8 mouse cellular contexts compared by ENCODE assay signal in genomic region chr7:130260905-130261683, GRCm38 (mm10).
A peak's percentile ranks its signal among the peaks of the same experiment; 100 is the strongest.
DNase-seq lines count a peak whose midpoint lies in the region; ATAC-seq and TF ChIP-seq lines count a peak whose summit lies in the region.
"Had no signal": no experiment of that assay in that cellular context is flagged by ENCODE, and none has a peak within 500 bp of the region (broad histone marks: within the 10 kb centered on the region; RNA-seq: fewer than 3 reads in every experiment).

No protein-coding gene starts in this region.

- H3K4me1 ChIP-seq in kidney, postnatal 0 days (replicated peaks; ENCODE audit: insufficient read depth, low read length), result peaks cover 29% of the 10 kb centered on the region
- H3K4me1 ChIP-seq in forebrain, embryonic 10.5 days, result peaks cover 95% of the 10 kb centered on the region
- H3K4me1 ChIP-seq in hindbrain, embryonic 15.5 days (replicated peaks), result peaks cover 75% of the 10 kb centered on the region
- H3K4me1 ChIP-seq in neural tube, embryonic 12.5 days, result peaks cover 66% of the 10 kb centered on the region

- WGBS in kidney, postnatal 0 days, result 52% methylated on average over 20 of the region's 20 CpGs
- WGBS in forebrain, embryonic 10.5 days, result 80% methylated on average over 20 of the region's 20 CpGs
- WGBS in hindbrain, embryonic 15.5 days, result 56% methylated on average over 20 of the region's 20 CpGs
- 59% methylated on average over 20 of the region's 20 CpGs for WGBS in neural tube, embryonic 12.5 days

- ATAC-seq in kidney, postnatal 0 days (replicated peaks; ENCODE audit: low FRiP score, low read depth), result no peak
- ATAC-seq in hindbrain, embryonic 15.5 days (ENCODE audit: low FRiP score, low read depth), result no peak
- no peak for ATAC-seq in neural tube, embryonic 12.5 days (ENCODE audit: low FRiP score, low read depth)

- H3K27ac ChIP-seq in kidney, postnatal 0 days, result no peak overlapping the region; the same call in 1 of the 2 replicates
- peak overlapping the region; percentile 36; the same call in 1 of the 2 replicates for H3K27ac ChIP-seq in forebrain, embryonic 10.5 days
- 0 out of 2 replicates have a peak overlapping the region, but pooled peaks have one; percentile 17 for H3K27ac ChIP-seq in hindbrain, embryonic 15.5 days (replicated peaks)
- H3K27ac ChIP-seq in neural tube, embryonic 12.5 days, result no peak overlapping the region

- TF ChIP-seq CTCF in kidney, postnatal 0 days (IDR thresholded peaks at IDR 0.05; ENCODE audit: low read depth), result no peak

- H3K27me3 ChIP-seq in kidney, postnatal 0 days (ENCODE audit: insufficient read depth, low read length), result no peaks in the 10 kb centered on the region
- H3K27me3 ChIP-seq in forebrain, embryonic 10.5 days (ENCODE audit: poor library complexity, severe bottlenecking), result peaks cover 99% of the 10 kb centered on the region
- H3K27me3 ChIP-seq in hindbrain, embryonic 15.5 days, result no peaks in the 10 kb centered on the region
- no peaks in the 10 kb centered on the region for H3K27me3 ChIP-seq in neural tube, embryonic 12.5 days (replicated peaks)

- no peaks in the 10 kb centered on the region for H3K36me3 ChIP-seq in kidney, postnatal 0 days (ENCODE audit: insufficient read depth, low read length)
- H3K36me3 ChIP-seq in forebrain, embryonic 10.5 days (replicated peaks), result peaks cover 32% of the 10 kb centered on the region
- no peaks in the 10 kb centered on the region for H3K36me3 ChIP-seq in hindbrain, embryonic 15.5 days
- H3K36me3 ChIP-seq in neural tube, embryonic 12.5 days, result peaks cover 3% of the 10 kb centered on the region; the same call in 1 of the 2 replicates

- H3K9me3 ChIP-seq in kidney, postnatal 0 days (replicated peaks; ENCODE audit: low read length), result no peaks in the 10 kb centered on the region
- H3K9me3 ChIP-seq in forebrain, embryonic 10.5 days, result no peaks in the 10 kb centered on the region
- H3K9me3 ChIP-seq in hindbrain, embryonic 15.5 days, result no peaks in the 10 kb centered on the region
- H3K9me3 ChIP-seq in neural tube, embryonic 12.5 days, result no peaks in the 10 kb centered on the region

- peak overlapping the region; percentile 31; the same call in 1 of the 2 replicates for H3K9ac ChIP-seq in kidney, postnatal 0 days (ENCODE audit: low read depth, low read length)
- no peak overlapping the region for H3K9ac ChIP-seq in hindbrain, embryonic 15.5 days
- H3K9ac ChIP-seq in neural tube, embryonic 12.5 days, result peak overlapping the region; percentile 17; the same call in 1 of the 2 replicates

- H3K4me3 ChIP-seq in kidney, postnatal 0 days (replicated peaks; ENCODE audit: low read depth, low read length), result peak overlapping the region; percentile 8; the same call in 1 of the 2 replicates
- peak overlapping the region; percentile 95; the same call in 1 of the 2 replicates for H3K4me3 ChIP-seq in forebrain, embryonic 10.5 days
- H3K4me3 ChIP-seq in hindbrain, embryonic 15.5 days, result peak overlapping the region; percentile 59
- 0 out of 2 replicates have a peak overlapping the region, but pooled peaks have one; percentile 5 for H3K4me3 ChIP-seq in neural tube, embryonic 12.5 days

- no peak for DNase-seq in kidney, postnatal 0 days (ENCODE audit: low spot score)
- DNase-seq in kidney, adult 8-10 months, result no peak
- DNase-seq in forebrain, embryonic 10.5 days (ENCODE audit: extremely low spot score, low spot score), result no peak
- no peak for DNase-seq in cerebellum, adult 11-12 months
- no peak for DNase-seq in right cerebral cortex, adult 18-20 months
- DNase-seq: cerebellum, adult 18-20 months had no signal

- peak overlapping the region; percentile 80 for H3K4me2 ChIP-seq in kidney, postnatal 0 days (ENCODE audit: low read length)
- H3K4me2 ChIP-seq in hindbrain, embryonic 15.5 days, result peak overlapping the region; percentile 94
- H3K4me2 ChIP-seq in neural tube, embryonic 12.5 days (replicated peaks), result peak overlapping the region; percentile 88

Comparison
In these comparisons a context has a peak if more than half of its experiments do, and no peak if none do; other contexts are left out.
1. H3K27ac ChIP-seq: peak in forebrain, embryonic 10.5 days (single experiment) and hindbrain, embryonic 15.5 days (single experiment); none in kidney, postnatal 0 days (single experiment) and neural tube, embryonic 12.5 days (single experiment).
2. H3K4me3 ChIP-seq: peak in every context shown above with its lines; median percentile 95 in forebrain, embryonic 10.5 days; 59 in hindbrain, embryonic 15.5 days; 8 in kidney, postnatal 0 days; 5 in neural tube, embryonic 12.5 days.
3. Peak in every context shown above with its lines, with median percentiles within 50 percentile points of each other: H3K4me2 ChIP-seq.